In the genomic region with DNA sequence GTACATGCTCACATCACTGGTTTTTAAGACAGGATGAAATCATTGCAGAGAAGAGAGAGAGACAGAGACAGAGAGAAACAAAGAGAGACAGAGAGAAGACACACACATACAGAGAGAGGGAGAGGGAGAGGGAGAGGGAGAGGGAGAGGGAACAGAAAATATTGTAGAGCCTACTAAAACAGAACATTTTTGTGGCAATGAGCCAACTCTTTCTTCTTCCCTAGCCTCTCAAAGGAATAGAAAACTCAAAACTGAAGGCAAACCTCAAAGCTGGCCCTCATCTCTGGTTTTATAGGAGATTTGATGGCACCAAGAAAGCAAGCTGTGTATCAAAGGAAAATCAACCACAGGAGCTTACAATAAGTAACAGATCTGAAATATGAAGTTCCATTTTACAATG, we compare ENCODE assay signal across 14 mouse cellular contexts.
"Had no signal": no experiment of that assay in that cellular context is flagged by ENCODE, and none has a peak within 500 bp of the region (broad histone marks: within the 10 kb centered on the region; RNA-seq: fewer than 3 reads in every experiment).

No protein-coding gene starts in this region.

- DNase-seq: kidney, adult 11 months; kidney, adult 9 months; kidney, postnatal 14 days; left cerebral cortex, postnatal 4 days; retina, postnatal 1 day; right cerebral cortex, postnatal 4 days; spleen, adult 18-20 months; thymus, adult 2 months; thymus, postnatal 36 days had no signal

- ATAC-seq: liver, embryonic 12.5 days; midbrain, embryonic 13.5 days had no signal

- H3K9me3 ChIP-seq: limb, embryonic 15.5 days; liver, embryonic 12.5 days; lung, embryonic 15.5 days; midbrain, embryonic 13.5 days; neural tube, embryonic 13.5 days had no signal

- H3K27me3 ChIP-seq: limb, embryonic 15.5 days; liver, embryonic 12.5 days; lung, embryonic 15.5 days; midbrain, embryonic 13.5 days; neural tube, embryonic 13.5 days had no signal

- H3K4me2 ChIP-seq: limb, embryonic 15.5 days; liver, embryonic 12.5 days; lung, embryonic 15.5 days; midbrain, embryonic 13.5 days; neural tube, embryonic 13.5 days had no signal

- H3K4me3 ChIP-seq: limb, embryonic 15.5 days; liver, embryonic 12.5 days; lung, embryonic 15.5 days; midbrain, embryonic 13.5 days; neural tube, embryonic 13.5 days had no signal

- H3K4me1 ChIP-seq: limb, embryonic 15.5 days; liver, embryonic 12.5 days; lung, embryonic 15.5 days; midbrain, embryonic 13.5 days; neural tube, embryonic 13.5 days had no signal

- H3K9ac ChIP-seq: limb, embryonic 15.5 days; liver, embryonic 12.5 days; lung, embryonic 15.5 days; midbrain, embryonic 13.5 days; neural tube, embryonic 13.5 days had no signal

- H3K27ac ChIP-seq: limb, embryonic 15.5 days; liver, embryonic 12.5 days; lung, embryonic 15.5 days; midbrain, embryonic 13.5 days; neural tube, embryonic 13.5 days had no signal

- H3K36me3 ChIP-seq: limb, embryonic 15.5 days; liver, embryonic 12.5 days; lung, embryonic 15.5 days; midbrain, embryonic 13.5 days; neural tube, embryonic 13.5 days had no signal
